Mouse (Mus musculus) kidney, adult 2 months (tissue): ENCODE measurements around the gene Unc13c.

ENCODE experiments used
- CTCF ChIP-seq: fragments of 200-500 bp; conservative IDR thresholded peaks from 2 replicates; pipeline ENCODE4 v1.5.1; 2011; ENCODE audit warnings: low read depth, mild to moderate bottlenecking, control low read depth, low read length, moderate library complexity, mixed read lengths; ENCODE audit not compliant: insufficient read depth, insufficient read length
- POLR2A ChIP-seq: fragments of 200-500 bp; IDR thresholded peaks from one replicate; pipeline ENCODE4 v1.6.1; 2011; ENCODE audit warnings: low read depth, low read length, control low read depth

- TF ChIP-seq CTCF (peak; percentile 60), POLR2A (no peak)
Observed at GRCm38 (mm10) chr9:73982597-73983344, 14.0 kb upstream of the Unc13c start.
